8 mouse cellular contexts compared by ENCODE assay signal in genomic region chr17:26850358-26851135, GRCm38 (mm10). TPM values are rescaled to one million over a fixed set of nuclear protein-coding genes. Genes with fewer than 3 reads are reported as not detected.
DNase-seq lines count a peak whose midpoint lies in the region; ATAC-seq lines count a peak whose summit lies in the region.

No protein-coding gene starts in this region.

- WGBS in liver, embryonic 16.5 days (ENCODE audit: insufficient replicate concordance), result under 1% methylated on average over 48 of the region's 48 CpGs

- H3K9me3 ChIP-seq in liver, embryonic 16.5 days (replicated peaks; ENCODE audit: control insufficient read depth, low read length), result no peaks in the 10 kb centered on the region

- H3K27me3 ChIP-seq in liver, embryonic 16.5 days (ENCODE audit: control insufficient read depth, insufficient read depth, low read depth, low read length), result peaks cover 79% of the 10 kb centered on the region

- peak; percentile 29 for DNase-seq in CD4-positive, CD25-positive, alpha-beta regulatory T cell, adult 2 months (ENCODE audit: low read depth, low spot score)
- DNase-seq in embryo, embryonic 10.5 days (ENCODE audit: low spot score), result peak; percentile 58
- peak; percentile 56 to 60 for DNase-seq in heart, postnatal 14 days
- no peak for DNase-seq in left cerebral cortex, postnatal 10 days (ENCODE audit: extremely low spot score in 1 of 2, low spot score in 2 of 2)
- no peak for DNase-seq in Muller cell, postnatal 12 days (ENCODE audit: inconsistent ontology term)
- no peak for DNase-seq in natural killer cell, adult 2 months (ENCODE audit: low spot score in 2 of 2)

- no peaks in the 10 kb centered on the region; the same call in 1 of the 2 replicates for H3K4me1 ChIP-seq in liver, embryonic 16.5 days (ENCODE audit: control insufficient read depth, low read depth, low read length)

- H3K9ac ChIP-seq in liver, embryonic 16.5 days (ENCODE audit: low read depth, low read length), result no peak overlapping the region

- ATAC-seq in CD4-positive, CD25-positive, alpha-beta regulatory T cell, adult 4 months, result no peak
- ATAC-seq in liver, embryonic 16.5 days (ENCODE audit: low read depth), result no peak

- no peaks in the 10 kb centered on the region for H3K36me3 ChIP-seq in liver, embryonic 16.5 days (ENCODE audit: control insufficient read depth, insufficient read depth)

- H3K4me2 ChIP-seq in liver, embryonic 16.5 days (ENCODE audit: low read depth, low read length), result peak overlapping the region; percentile 45

- peak overlapping the region; percentile 38 for H3K4me3 ChIP-seq in liver, embryonic 16.5 days (ENCODE audit: low read depth, low read length)

- H3K27ac ChIP-seq in liver, embryonic 16.5 days (ENCODE audit: low read length), result no peak overlapping the region

- intact Hi-C loops in heart, postnatal 14 days (cut with DNase I), result loop anchor here (1.0 to 5.0 kb wide), 2 partner anchors 10 to 37 kb away; no protein-coding TSS in a partner anchor
- intact Hi-C loops in left cerebral cortex, postnatal 10 days (cut with DNase I), result no loop called here

RNA-seq across cellular contexts. Expression of gene Nkx2-5, which starts 5.7 kb away (rescaled TPM):
- polyA plus RNA-seq in CD4-positive, CD25-positive, alpha-beta regulatory T cell, adult 4 months (2017; shearing (Covaris generic)), result not detected
- 10 to 100 TPM; 78.9 to 80.4 TPM for total RNA-seq in heart, postnatal 14 days (2021)
- polyA plus RNA-seq in liver, embryonic 16.5 days (2015; fragmentation: Nextera tagmentation; extraction: Ambion mirVana), result not detected in 2 replicates
- not detected for total RNA-seq in left cerebral cortex, postnatal 10 days (2021)

Comparison
In these comparisons a context has a peak if more than half of its experiments do, and no peak if none do; other contexts are left out.
1. DNase-seq: peak in CD4-positive, CD25-positive, alpha-beta regulatory T cell, adult 2 months (single experiment), embryo, embryonic 10.5 days (single experiment) and heart, postnatal 14 days (2 of 2); none in left cerebral cortex, postnatal 10 days (0 of 2), Muller cell, postnatal 12 days (single experiment) and natural killer cell, adult 2 months (0 of 2).
2. RNA of gene Nkx2-5, which starts 5.7 kb away (total RNA-seq): 78.9 to 80.4 TPM in heart, postnatal 14 days; not detected in left cerebral cortex, postnatal 10 days; every median in the first group is over 10 times any median in the second.